13 mouse cellular contexts compared by ENCODE assay signal in the genomic region with DNA sequence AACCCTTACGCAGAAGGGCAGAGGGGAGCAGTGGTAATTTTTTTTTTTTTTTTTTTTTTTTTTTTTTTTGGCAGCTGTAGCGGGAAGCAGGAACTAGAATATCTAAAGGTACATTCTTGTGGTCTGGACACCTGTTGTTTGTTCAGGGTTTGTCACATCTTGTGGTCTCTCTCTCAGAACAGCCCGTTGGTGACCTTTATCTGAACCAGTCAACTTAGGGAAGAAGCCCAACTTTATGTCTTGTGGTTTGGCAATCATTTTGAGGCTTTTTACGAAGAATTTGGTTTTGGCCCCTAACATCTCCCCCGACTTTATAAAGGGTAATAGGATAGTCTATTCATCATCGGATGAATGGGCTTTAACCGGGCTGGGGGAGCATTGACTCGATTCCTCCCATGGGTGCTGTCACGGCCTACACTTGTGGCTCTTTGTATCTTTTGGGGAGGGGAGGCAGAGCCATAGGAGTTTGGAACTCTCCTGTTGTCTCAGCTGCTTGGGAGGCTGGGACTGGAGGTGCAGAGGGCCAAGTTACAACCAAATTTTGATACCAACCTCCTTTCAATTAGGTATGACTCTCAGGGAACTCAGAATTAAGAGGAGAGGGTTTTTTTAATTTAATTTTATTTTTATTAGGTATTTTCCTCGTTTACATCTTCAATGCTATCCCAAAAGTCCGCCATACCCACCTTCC.
DNase-seq lines count a peak whose midpoint lies in the region; ATAC-seq and TF ChIP-seq lines count a peak whose summit lies in the region.
"Had no signal": no experiment of that assay in that cellular context is flagged by ENCODE, and none has a peak within 500 bp of the region (broad histone marks: within the 10 kb centered on the region; RNA-seq: fewer than 3 reads in every experiment).

No protein-coding gene starts in this region.

- DNase-seq in 416B (ENCODE audit: low read depth) (peak; percentile 2), R1 (ENCODE audit: low read depth, low spot score) (peak; percentile 27)
- peak; percentile 15 to 26 for DNase-seq in B cell, adult 2 months
- no peak for DNase-seq in frontal cortex, postnatal 10 days (ENCODE audit: low spot score in 2 of 2)
- DNase-seq in frontal cortex, postnatal 36 days (ENCODE audit: low spot score in 2 of 2) = no peak
- no peak for DNase-seq in left cerebral cortex, postnatal 36 days (ENCODE audit: low spot score in 2 of 2)
- DNase-seq: cerebellum, adult 2 months; forebrain, postnatal 0 days; heart, postnatal 10 days; kidney, postnatal 36 days had no signal

- ATAC-seq in frontal cortex, adult (ENCODE audit: low TSS enrichment) = no peak
- ATAC-seq: forebrain, postnatal 0 days had no signal

- H3K79me2 ChIP-seq in myocyte (ENCODE audit: control insufficient read depth, insufficient read depth) = no peaks in the 10 kb centered on the region

- H3K36me3 ChIP-seq in myocyte (ENCODE audit: control insufficient read depth, insufficient read depth) = no peaks in the 10 kb centered on the region

- no peak for TF ChIP-seq POLR2A in myocyte (IDR thresholded peaks at IDR 0.05; ENCODE audit: insufficient read length, low read depth)

- no peaks in the 10 kb centered on the region for H3K27me3 ChIP-seq in myocyte (ENCODE audit: control insufficient read depth, insufficient read depth, insufficient read length)
- H3K27me3 ChIP-seq: megakaryocyte, embryonic 14.5 days had no signal

- intact Hi-C loops in left cerebral cortex, postnatal 36 days (cut with DNase I) = no loop called here

- H3ac ChIP-seq in myocyte (ENCODE audit: control insufficient read depth, insufficient read length) = no peak overlapping the region

- no peak overlapping the region for H3K4me3 ChIP-seq in myocyte
- H3K4me3 ChIP-seq: megakaryocyte, embryonic 14.5 days had no signal

- H3K4me2 ChIP-seq in myocyte (ENCODE audit: low read depth) = peak overlapping the region; percentile 58

TF ChIP-seq in myocyte, 11 proteins besides CTCF, POLR2A, EP300 and RAD21:
- TF ChIP-seq MAX (IDR thresholded peaks at IDR 0.05; ENCODE audit: low read depth) (no peak), TCF12 (IDR thresholded peaks at IDR 0.05; ENCODE audit: insufficient read depth, poor library complexity, severe bottlenecking) (peak; percentile 58), TCF3 (IDR thresholded peaks at IDR 0.05; ENCODE audit: insufficient read length, low read depth) (peak; percentile 25), MYOD1 (IDR thresholded peaks at IDR 0.05; ENCODE audit: control insufficient read depth in 1 of 3, insufficient read length in 2 of 3, low read depth in 2 of 3) (peak in 2 of 3 experiments; percentile 65 to 74), CEBPB (IDR thresholded peaks at IDR 0.05; ENCODE audit: insufficient read depth, poor library complexity, severe bottlenecking) (no peak), USF1 (IDR thresholded peaks at IDR 0.05; ENCODE audit: low read depth) (no peak), MYOG (IDR thresholded peaks at IDR 0.05; ENCODE audit: control insufficient read depth in 1 of 3, insufficient read depth in 1 of 3, insufficient read length in 2 of 3, low read depth in 2 of 3) (peak in 1 of 3 experiments; percentile 58)

Comparison
In these comparisons a context has a peak if more than half of its experiments do, and no peak if none do; other contexts are left out.
1. DNase-seq: peak in 416B (single experiment), B cell, adult 2 months (2 of 2) and R1 (single experiment); none in frontal cortex, postnatal 10 days (0 of 2), frontal cortex, postnatal 36 days (0 of 2) and left cerebral cortex, postnatal 36 days (0 of 2).